Mouse (Mus musculus): ENCODE data around the gene Pbx4.

Pbx4 gene

GRCm38 (mm10) chr8:69809820-69810219, 22.5 kb upstream of the Pbx4 start:
- no peak for DNase-seq (ENCODE audit: low read depth, low spot score)

- DNase-seq (ENCODE audit: low read depth, low spot score): no peak
Measured at GRCm38 (mm10) chr8:69814881-69815280, 17.4 kb upstream of the Pbx4 start.

- no peak for DNase-seq (ENCODE audit: low read depth, low spot score)
Measured at GRCm38 (mm10) chr8:69815396-69815795, 16.9 kb upstream of the Pbx4 start.

- no peak for DNase-seq (ENCODE audit: low read depth, low spot score)
Measured at GRCm38 (mm10) chr8:69820466-69820865, 11.8 kb upstream of the Pbx4 start.

- peak; percentile 5 for DNase-seq (ENCODE audit: low read depth, low spot score)
Measured at GRCm38 (mm10) chr8:69821971-69822385, 10.3 kb upstream of the Pbx4 start.

GRCm38 (mm10) chr8:69822386-69823191, 9.7 kb upstream of the Pbx4 start, which contains the start of gene Lpar2:
Gene Lpar2 (plus strand): TSS chr8:69822429.
- DNase-seq (ENCODE audit: low read depth, low spot score): peak; percentile 24

GRCm38 (mm10) chr8:69826371-69826770, 5.9 kb upstream of the Pbx4 start:
- no peak for DNase-seq (ENCODE audit: low read depth, low spot score)

- DNase-seq (ENCODE audit: low read depth, low spot score): no peak
Measured at GRCm38 (mm10) chr8:69837057-69837682, 4.9 kb downstream of the Pbx4 start.

GRCm38 (mm10) chr8:69847167-69848065, 15.1 kb downstream of the Pbx4 start:
- DNase-seq (ENCODE audit: low read depth, low spot score): no peak

GRCm38 (mm10) chr8:69848951-69849350, 16.7 kb downstream of the Pbx4 start:
- no peak for DNase-seq (ENCODE audit: low read depth, low spot score)

GRCm38 (mm10) chr8:69849899-69850298, 17.6 kb downstream of the Pbx4 start:
- no peak for DNase-seq (ENCODE audit: low read depth, low spot score)

- DNase-seq (ENCODE audit: low read depth, low spot score): no peak
Measured at GRCm38 (mm10) chr8:69850926-69851506, 18.7 kb downstream of the Pbx4 start.

- DNase-seq (ENCODE audit: low read depth, low spot score): no peak
Measured at GRCm38 (mm10) chr8:69853869-69854268, 21.6 kb downstream of the Pbx4 start.

GRCm38 (mm10) chr8:69860807-69861206, 28.5 kb downstream of the Pbx4 start:
- DNase-seq (ENCODE audit: low read depth, low spot score): no peak

GRCm38 (mm10) chr8:69861251-69861650, 29.0 kb downstream of the Pbx4 start:
- no peak for DNase-seq (ENCODE audit: low read depth, low spot score)

- DNase-seq (ENCODE audit: low read depth, low spot score): no peak
Measured at GRCm38 (mm10) chr8:69863387-69864020, 31.2 kb downstream of the Pbx4 start.

GRCm38 (mm10) chr8:69864180-69864579, 31.9 kb downstream of the Pbx4 start:
- no peak for DNase-seq (ENCODE audit: low read depth, low spot score)

GRCm38 (mm10) chr8:69867696-69868326, 35.5 kb downstream of the Pbx4 start:
- DNase-seq (ENCODE audit: low read depth, low spot score): no peak

- DNase-seq (ENCODE audit: low read depth, low spot score): no peak
Measured at GRCm38 (mm10) chr8:69870003-69870765, 37.9 kb downstream of the Pbx4 start.

GRCm38 (mm10) chr8:69870907-69871306, 38.6 kb downstream of the Pbx4 start:
- no peak for DNase-seq (ENCODE audit: low read depth, low spot score)

Data from retina, postnatal 7 days (tissue).